Mouse (Mus musculus): ENCODE measurements at regions not wholly inside any gene's neighbourhood (a gene's known extent, or its start where the extent isn't known, plus 50 kb on each side); places are given as distances from the start of the nearest gene placed in this dataset.

DNA sequence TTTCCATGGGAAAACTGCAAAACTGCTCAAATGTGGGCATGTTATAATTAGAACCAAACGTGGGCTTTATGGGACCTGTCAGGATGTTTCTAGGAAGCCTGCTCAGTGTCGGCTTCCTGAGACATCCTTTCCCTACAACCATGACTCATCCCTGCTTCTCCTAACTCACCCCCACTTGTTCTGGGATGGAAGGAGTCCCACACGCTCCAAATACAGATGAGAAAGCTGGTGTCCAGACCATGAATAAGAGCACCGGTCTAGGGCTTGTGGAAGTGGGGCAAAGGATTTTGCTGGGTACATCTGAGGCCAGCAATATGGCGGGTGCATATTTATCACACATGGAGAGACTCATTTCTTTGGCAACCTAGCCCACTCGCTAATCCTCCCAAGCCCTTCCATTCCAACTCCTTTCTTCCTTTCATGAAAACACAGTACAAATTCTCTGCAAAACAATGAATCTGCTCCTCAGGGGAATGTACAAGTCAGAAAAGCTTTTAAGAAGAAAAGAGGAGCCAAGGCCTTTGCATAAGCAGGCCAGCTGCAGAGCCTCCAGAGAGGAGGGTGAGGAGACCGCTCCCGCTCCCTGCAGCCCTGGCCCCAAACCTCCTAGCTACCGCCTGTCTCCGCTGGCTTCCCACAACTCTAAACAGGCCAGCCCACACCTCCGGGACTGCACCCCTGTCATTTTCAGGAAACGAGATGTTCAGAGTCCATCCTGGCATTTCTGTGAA, 103.1 kb upstream of the Spred1 start:
- intact Hi-C loops (cut with DNase I) = loop anchor here (2.0 to 5.0 kb wide), 4 partner anchors 37 to 116 kb away; partner anchors contain the start of gene Spred1

DNA sequence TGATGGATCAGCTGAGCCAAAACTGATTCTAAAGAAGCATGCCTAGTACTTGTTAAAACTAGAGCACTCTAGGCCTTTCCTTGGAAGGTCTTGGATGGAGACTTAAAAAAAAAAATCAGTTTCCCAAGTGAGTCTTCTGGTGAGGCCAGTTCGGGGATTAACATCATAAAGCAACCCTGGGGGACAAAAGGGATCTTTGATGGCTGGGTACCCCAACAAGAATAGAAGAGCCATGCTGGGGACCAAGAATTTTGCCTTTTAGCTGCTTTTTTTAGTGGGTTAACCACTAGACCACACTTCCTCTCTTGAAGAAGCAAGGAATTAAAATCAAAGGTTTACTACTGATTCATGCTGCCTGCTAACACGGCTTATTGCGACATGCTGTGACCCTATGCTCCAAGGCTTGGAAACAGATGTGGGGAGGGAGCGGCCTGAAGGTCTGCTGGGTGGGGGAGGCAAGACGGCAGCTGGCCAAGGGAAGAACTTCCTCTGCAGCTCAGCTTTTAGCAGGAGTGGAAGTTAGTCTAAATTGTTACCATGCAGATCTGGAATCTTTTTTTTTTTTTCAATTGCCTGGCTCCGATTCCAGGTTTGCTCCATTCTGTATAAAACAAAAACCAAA, 102.1 kb upstream of the Spred1 start:
- peak; percentile 76 to 77 for DNase-seq
- intact Hi-C loops (cut with DNase I) = loop anchor here (2.0 to 5.0 kb wide), 4 partner anchors 38 to 117 kb away; partner anchors contain the start of gene Spred1

More for the DNA sequence above, 103.1 kb upstream of the Spred1 start:
- DNase-seq = peak; percentile 52 to 67

DNA sequence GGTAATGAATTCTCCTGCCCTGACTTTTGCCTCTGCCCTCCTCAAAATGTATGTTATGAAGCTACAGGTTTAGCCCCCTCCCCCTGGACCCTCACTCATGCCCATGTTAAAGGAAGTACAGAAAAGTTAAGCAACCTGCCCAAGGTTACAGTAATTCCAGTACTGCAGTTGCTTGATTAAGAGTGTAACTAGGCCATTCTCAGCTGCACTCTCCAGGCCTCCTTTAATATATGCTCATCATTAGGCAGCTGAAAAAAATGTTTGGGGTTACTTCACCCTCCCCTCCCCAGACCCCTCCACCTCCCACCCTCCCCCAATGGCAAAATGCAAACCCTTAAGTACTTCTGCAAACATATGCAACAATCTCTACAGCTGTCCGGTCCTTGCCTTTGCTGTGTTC, 101.6 kb upstream of the Spred1 start:
- DNase-seq = no peak
- intact Hi-C loops (cut with DNase I) = loop anchor here (2.0 to 5.0 kb wide), 4 partner anchors 39 to 117 kb away; partner anchors contain the start of gene Spred1

DNA sequence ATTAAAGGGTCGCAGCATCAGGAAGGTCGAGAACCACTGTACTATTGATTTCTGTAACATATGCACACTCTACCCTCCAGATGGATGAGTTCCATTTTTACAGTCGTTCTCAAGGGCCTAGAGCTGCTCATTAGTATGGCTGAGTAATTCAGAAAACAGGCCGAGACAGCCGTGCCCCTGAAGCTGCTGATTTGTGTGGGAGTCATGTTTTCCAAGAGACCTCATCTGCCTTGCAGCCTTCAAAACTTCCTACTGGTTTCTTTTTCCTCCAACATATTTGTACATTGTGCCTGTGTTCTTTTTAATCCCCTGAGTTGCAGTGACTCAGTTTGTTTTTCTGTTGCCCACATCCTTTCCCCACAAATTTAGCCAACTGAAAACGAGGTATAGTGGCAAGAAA, 99.4 kb upstream of the Spred1 start:
- DNase-seq = no peak
- intact Hi-C loops (cut with DNase I) = loop anchor here (2.0 kb wide), 1 partner anchor 87 kb away; no protein-coding TSS in a partner anchor

DNA sequence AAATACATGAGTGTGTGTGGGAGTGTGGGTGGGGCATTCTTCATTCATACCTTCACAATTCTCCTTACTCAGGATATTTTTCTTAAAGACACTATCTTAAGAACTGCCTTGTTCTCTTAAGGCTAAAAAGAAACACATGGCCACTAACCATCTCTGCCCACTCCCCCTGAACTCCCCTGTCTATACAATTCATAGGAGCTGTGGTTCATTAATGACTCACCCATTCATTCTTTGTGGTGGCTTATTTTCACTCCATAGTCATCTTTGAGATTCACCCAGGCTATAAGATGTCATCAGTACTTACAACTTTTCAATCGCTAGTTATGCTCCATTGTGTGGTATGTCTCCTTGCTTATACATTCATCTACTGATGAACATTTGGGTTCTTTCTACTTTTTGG, 97.7 kb upstream of the Spred1 start:
- DNase-seq = no peak
- intact Hi-C loops (cut with DNase I) = loop anchor here (2.0 kb wide), 1 partner anchor 85 kb away; no protein-coding TSS in a partner anchor

DNA sequence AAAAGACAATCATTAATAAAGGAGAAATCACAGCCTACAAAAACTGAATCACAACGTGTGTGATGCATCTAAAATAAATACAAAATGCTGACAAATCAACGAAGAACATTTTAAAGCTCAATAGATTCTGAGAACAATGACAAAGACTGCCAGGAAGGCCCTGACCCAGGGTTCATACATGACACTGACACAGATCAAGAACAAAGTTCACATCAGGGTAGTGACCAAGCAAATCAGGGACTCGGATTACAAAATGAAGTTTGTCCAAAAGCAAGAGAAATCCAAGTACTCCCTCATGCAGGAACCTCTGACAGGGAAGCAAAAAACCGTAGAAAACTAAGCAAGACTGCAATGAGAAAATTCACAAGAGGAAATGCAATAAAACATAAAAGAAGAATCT, 94.1 kb upstream of the Spred1 start:
- intact Hi-C loops (cut with DNase I) = no loop called here
- no peak for DNase-seq

DNA sequence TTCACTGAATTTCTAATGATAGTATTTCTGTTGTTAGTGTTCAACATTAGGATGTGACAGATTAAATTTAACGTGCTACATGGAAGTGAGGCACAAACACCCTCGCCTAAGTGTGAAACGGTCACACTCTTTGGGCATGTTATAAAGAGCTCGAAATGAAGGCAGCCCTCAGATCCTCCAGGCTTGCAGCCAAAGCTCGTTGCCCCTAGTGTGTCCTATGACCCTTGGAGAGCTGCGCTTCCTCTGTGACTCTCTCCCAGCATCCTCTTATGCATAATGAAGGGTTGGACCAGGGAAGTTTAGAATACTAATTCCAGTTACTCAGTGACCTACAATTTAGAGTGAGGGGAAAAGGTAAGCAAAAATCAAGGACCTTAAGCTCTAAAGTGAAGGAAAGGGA, 92.4 kb upstream of the Spred1 start:
- intact Hi-C loops (cut with DNase I) = no loop called here
- DNase-seq = no peak

DNA sequence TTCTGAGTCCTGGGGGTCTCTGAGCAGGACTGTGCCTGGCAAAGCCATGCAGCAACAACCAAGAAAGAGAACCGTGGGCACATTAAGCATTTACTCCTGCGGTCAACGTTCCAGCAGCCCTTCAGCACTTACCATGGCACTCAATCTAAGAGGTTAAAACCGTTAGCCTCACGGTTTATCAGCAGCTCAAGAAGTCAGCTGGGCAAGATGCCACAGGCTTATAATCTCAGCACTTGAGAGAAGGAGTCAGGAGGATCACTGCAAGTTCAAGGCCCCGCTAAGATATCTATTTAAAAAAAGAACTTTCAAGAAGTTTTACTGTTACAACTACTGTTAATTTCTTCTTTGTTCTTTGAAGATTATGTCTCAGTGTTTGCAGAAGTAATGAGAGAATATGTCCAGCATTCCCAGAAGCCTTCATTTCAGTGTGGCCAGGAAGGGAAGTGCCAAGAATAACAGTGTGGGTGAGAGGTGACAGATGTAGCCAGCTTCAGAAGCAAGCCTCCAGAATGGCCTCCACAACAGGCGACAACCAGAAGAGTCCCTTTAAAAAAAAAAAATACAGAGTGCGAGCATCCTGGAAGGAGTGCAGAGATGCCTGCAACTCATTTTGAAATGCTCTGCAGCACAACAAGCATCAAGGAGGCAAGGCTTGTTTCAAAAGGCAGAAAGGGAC, 84.8 kb upstream of the Spred1 start:
- DNase-seq = no peak
- intact Hi-C loops (cut with DNase I) = no loop called here

DNA sequence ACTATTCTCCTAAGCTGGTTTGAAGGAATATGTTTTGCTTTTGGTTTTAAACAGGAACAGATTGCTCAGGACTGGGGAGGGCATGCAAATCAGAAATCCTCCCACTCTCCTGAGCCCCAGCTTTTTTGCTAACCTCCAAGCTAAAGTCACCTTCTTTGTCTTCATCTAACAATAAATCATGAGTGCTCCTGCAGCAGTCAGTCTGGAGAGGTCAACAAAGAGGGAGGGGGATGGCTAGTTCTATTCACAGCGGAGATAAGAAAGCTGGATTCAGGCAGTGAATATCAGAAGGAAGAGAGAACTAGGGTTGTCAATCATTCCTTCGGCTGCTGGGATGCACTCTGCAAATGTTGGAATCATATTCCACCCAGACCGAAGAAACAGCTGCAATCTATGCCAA, 81.0 kb upstream of the Spred1 start:
- no peak for DNase-seq
- intact Hi-C loops (cut with DNase I) = no loop called here

DNA sequence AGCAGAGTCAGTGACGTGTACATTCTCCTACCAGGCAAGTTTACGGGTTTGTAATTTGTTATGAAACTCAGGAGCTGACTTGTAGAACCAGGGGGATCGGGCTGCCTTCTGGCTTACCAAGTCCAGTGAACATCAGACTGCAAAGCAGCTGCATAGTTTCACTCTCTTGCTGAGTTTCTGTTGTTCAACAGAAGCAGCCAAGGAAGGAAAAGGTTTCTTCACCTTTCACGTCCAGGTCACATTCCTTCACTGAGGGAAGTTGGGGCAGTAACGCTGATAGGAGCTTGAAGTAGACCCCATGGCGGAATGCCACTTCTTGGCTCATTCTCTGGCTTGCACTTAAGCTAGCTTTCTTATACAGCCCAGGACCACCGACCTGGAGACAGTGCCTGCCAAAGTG, 77.3 kb upstream of the Spred1 start:
- DNase-seq = no peak
- intact Hi-C loops (cut with DNase I) = no loop called here

DNA sequence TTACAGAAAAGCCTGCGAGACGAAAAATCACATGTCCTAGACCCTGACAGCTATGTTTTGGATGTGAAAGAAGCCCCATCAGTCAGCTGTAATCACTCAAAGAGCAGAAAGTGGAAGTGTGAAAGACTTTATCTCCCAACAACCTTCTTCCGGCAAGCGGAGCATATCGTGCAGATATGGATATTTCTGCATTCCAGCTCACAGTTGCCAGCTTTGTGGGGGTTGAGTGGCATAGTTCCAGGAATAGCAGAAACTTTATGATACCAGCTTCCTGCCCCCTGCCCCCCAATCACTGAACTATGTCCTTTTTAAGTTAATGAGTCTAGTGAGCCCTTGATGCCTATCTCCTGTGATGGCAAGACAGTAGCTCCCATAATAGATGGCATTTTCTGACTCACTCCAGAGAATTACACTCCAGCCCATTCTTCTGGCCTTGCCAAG, 72.9 kb upstream of the Spred1 start:
- intact Hi-C loops (cut with DNase I) = no loop called here
- DNase-seq = no peak

DNA sequence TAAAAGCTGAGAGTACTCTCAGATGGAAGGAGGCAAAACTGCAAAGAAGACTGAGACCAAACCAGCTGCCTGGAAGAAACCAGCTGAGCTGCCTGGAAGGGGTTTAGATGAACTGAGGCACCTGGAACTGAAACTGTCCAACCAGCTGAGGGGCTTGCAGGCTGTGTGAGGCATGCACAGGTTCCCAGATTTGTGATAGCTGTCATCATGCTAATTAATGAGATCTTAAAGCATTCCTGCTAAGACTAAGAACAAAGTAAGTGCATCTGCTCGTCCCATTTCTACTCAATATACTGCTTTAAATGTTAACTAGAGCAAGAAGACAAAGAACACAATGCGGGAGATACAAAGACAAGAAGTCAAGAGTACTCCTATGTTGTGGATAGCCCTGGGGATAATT, 71.1 kb upstream of the Spred1 start:
- no peak for DNase-seq
- intact Hi-C loops (cut with DNase I) = no loop called here

DNA sequence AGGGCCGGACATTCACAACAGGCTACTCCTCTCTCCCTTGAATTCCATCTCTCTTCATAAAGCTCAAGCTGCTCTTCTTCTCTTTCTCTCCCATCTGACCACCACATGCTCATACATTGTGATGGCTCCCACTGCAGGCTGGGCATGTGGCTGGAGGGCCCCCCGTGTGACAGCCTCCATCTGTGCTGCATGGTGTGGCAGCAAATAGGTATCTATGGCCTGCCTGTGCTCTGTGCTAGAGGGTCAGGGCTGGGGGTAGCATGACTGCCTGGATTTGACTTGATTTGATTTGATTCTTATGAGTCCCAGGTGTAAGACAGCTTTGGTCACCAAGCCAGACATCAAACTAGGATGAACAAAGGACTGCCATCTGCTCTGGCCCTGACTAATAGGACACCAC, 57.0 kb upstream of the Spred1 start:
- intact Hi-C loops (cut with DNase I) = no loop called here
- DNase-seq = no peak

DNA sequence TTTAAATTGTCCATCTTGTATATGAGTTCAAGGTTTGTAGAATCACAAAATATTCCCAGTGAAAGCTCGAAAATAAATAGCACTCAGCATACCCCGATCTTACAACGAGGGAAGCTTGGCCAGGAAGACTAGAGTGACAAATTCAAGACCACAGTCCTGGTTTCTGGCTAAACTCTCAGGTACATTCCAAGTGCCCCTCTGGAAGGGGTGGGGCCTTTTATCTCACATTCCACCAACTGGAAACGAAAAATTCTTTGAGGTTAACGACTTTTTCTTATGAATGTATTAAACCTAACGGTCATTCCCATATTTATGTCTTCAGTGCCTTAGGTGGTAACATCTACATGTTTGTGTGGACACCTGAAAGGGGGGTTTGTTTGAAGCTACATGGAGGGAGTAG, 50.8 kb upstream of the Spred1 start:
- intact Hi-C loops (cut with DNase I) = no loop called here
- no peak for DNase-seq

DNA sequence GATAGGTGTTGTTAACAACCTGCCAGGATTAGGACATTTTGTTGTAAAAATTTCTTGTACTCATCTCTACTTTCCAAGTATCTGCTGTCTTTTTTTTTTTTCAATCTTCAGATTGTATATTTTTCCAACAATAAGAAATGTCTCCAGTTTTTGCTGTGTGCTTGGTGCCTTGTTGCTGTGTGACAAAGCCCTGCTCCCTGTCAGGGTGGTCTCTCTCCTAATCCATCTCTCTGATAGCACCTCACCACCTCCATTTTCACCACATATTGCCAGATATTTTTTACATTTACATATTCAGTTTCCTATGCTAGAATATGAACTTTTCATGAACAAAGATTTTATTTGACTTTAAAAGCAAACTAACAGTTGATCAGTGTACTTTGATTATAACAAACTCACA, 50.1 kb upstream of the Spred1 start:
- intact Hi-C loops (cut with DNase I) = no loop called here
- DNase-seq = no peak
